Mouse (Mus musculus) liver, embryonic 16.5 days (tissue): ENCODE results near the gene Vmn1r107. TPM values are rescaled to one million over a fixed set of nuclear protein-coding genes. Genes with fewer than 3 reads are reported as not detected.
"Not testable (repeated sequence)": the region's sequence is repeated elsewhere in the genome, so short reads cannot be mapped to it uniquely, and the experiment has no call there.

Source experiments
- ATAC-seq: fragments of 200-750 bp; cut with Nextera tagmentation; 2 replicates; pipeline ENCODE4 v1.8.0; 2017; ENCODE audit warnings: low read depth, mild to moderate bottlenecking, moderate number of reproducible peaks, moderate library complexity
- H3K27ac ChIP-seq: fragments of 300-500 bp; sonication (generic); 2 replicates; pipeline ENCODE4 v1.5.1; 2014; ENCODE audit warnings: mild to moderate bottlenecking, low read length
- H3K27me3 ChIP-seq: fragments of 300-500 bp; sonication (generic); 2 replicates; pipeline ENCODE4 v1.6.1; 2014; ENCODE audit warnings: low read depth, low read length, mixed read lengths; ENCODE audit not compliant: control insufficient read depth, insufficient read depth
- H3K36me3 ChIP-seq: fragments of 300-500 bp; sonication (generic); 2 replicates; pipeline ENCODE4 v1.6.1; 2014; ENCODE audit warnings: mild to moderate bottlenecking; ENCODE audit not compliant: control insufficient read depth, insufficient read depth
- H3K4me1 ChIP-seq: fragments of 300-500 bp; sonication (generic); 2 replicates; pipeline ENCODE4 v1.6.1; 2014; ENCODE audit warnings: low read depth, low read length, mixed read lengths; ENCODE audit not compliant: control insufficient read depth
- H3K4me2 ChIP-seq: fragments of 300-500 bp; sonication (generic); 2 replicates; pipeline ENCODE4 v1.6.1; 2014; ENCODE audit warnings: low read depth, low read length, mixed read lengths
- H3K4me3 ChIP-seq: fragments of 300-500 bp; sonication (generic); 2 replicates; pipeline ENCODE4 v1.5.1; 2014; ENCODE audit warnings: low read depth, mild to moderate bottlenecking, low read length
- H3K9ac ChIP-seq: fragments of 300-500 bp; sonication (generic); 2 replicates; pipeline ENCODE4 v1.6.1; 2014; ENCODE audit warnings: low read depth, low read length
- H3K9me3 ChIP-seq: fragments of 300-500 bp; sonication (generic); replicated peaks from 2 replicates; pipeline ENCODE4 v1.6.1; 2016; ENCODE audit warnings: low read length; ENCODE audit not compliant: control insufficient read depth
- WGBS: fragments of 180-500 bp; shearing (Covaris S2); extraction: QIAGEN DNeasy Blood & Tissue Kit; methylation state at CpG from one replicate; pipeline ENCODE4 v1.1.7; 2014; ENCODE audit not compliant: insufficient replicate concordance; 5-methylcytosine and 5-hydroxymethylcytosine counted together
- polyA plus RNA-seq: library from polyadenylated mRNA; unstranded; fragments of >200 nt; fragmentation: Nextera tagmentation; extraction: Ambion mirVana; gene quantifications from 2 replicates; pipeline ENCODE4 v1.2.1, GENCODE M21; 2015

Gene Vmn1r107
- not detected in 2 replicates for polyA plus RNA-seq

- no CpG with 5 or more reads among the region's 3 CpGs for WGBS
- not testable (repeated sequence) for H3K36me3 ChIP-seq, H3K4me2 ChIP-seq, H3K27me3 ChIP-seq, H3K9ac ChIP-seq, H3K9me3 ChIP-seq, H3K4me3 ChIP-seq, ATAC-seq, H3K27ac ChIP-seq, H3K4me1 ChIP-seq
These were observed at the start of gene Vmn1r107 for GRCm38 (mm10) chr7:20668618-20669017. Vmn1r107 (plus strand) TSS chr7:20668918.

GRCm38 (mm10) chr7:20703116-20703515 lies 34.4 kb downstream of the Vmn1r107 start, which contains the start of gene Vmn1r111:
Vmn1r111 (minus strand) TSS chr7:20703216.
- H3K9ac ChIP-seq, H3K4me3 ChIP-seq, H3K4me1 ChIP-seq, H3K27me3 ChIP-seq, H3K27ac ChIP-seq, ATAC-seq, H3K4me2 ChIP-seq, H3K9me3 ChIP-seq, H3K36me3 ChIP-seq: not testable (repeated sequence)
- WGBS = no CpG with 5 or more reads among the region's 2 CpGs

Other genes with a start within 250 kb of the Vmn1r107 start
- not detected in 2 replicates for gene Vmn1r101, start 226.3 kb upstream of the Vmn1r107 start, polyA plus RNA-seq
- not detected in 2 replicates for gene Gm10670, start 194.0 kb upstream of the Vmn1r107 start, polyA plus RNA-seq
- not detected in 2 replicates for gene Vmn1r103, start 158.4 kb upstream of the Vmn1r107 start, polyA plus RNA-seq
- gene Vmn1r104, start 135.1 kb upstream of the Vmn1r107 start, polyA plus RNA-seq = not detected in 2 replicates
- gene Gm5726, start 123.2 kb upstream of the Vmn1r107 start, polyA plus RNA-seq = not detected in 2 replicates
- not detected in 2 replicates for gene Gm4141, start 92.7 kb upstream of the Vmn1r107 start, polyA plus RNA-seq
- not detected in 2 replicates for gene Gm4513, start 69.9 kb upstream of the Vmn1r107 start, polyA plus RNA-seq
- gene Vmn1r111, start 34.3 kb downstream of the Vmn1r107 start, polyA plus RNA-seq = not detected in 2 replicates
- not detected in 2 replicates for gene Gm10668, start 61.7 kb downstream of the Vmn1r107 start, polyA plus RNA-seq
- not detected in 2 replicates for gene Vmn1r112, start 102.3 kb downstream of the Vmn1r107 start, polyA plus RNA-seq
- not detected in 2 replicates for gene Vmn1r113, start 118.4 kb downstream of the Vmn1r107 start, polyA plus RNA-seq
- gene Vmn1r114, start 143.3 kb downstream of the Vmn1r107 start, polyA plus RNA-seq = not detected in 2 replicates
- gene Vmn1r115, start 176.1 kb downstream of the Vmn1r107 start, polyA plus RNA-seq = not detected in 2 replicates
- gene Vmn1r116, start 203.3 kb downstream of the Vmn1r107 start, polyA plus RNA-seq = not detected in 2 replicates
- not detected in 2 replicates for gene Vmn1r117, start 215.2 kb downstream of the Vmn1r107 start, polyA plus RNA-seq
- gene Vmn1r118, start 243.4 kb downstream of the Vmn1r107 start, polyA plus RNA-seq = not detected in 2 replicates